8 mouse cellular contexts compared by ENCODE assay signal in genomic region chr10:128536266-128536940, GRCm38 (mm10). TPM values are rescaled to one million over a fixed set of nuclear protein-coding genes. Genes with fewer than 3 reads are reported as not detected.
A peak's percentile ranks its signal among the peaks of the same experiment; 100 is the strongest.
DNase-seq lines count a peak whose midpoint lies in the region; ATAC-seq and TF ChIP-seq lines count a peak whose summit lies in the region.

No protein-coding gene starts in this region.

- H3K27ac ChIP-seq in brown adipose tissue, adult 24 weeks (replicated peaks; ENCODE audit: low read depth, low read length): peak overlapping the region; percentile 35
- no peak overlapping the region; the same call in 1 of the 2 replicates for H3K27ac ChIP-seq in heart, embryonic 13.5 days (replicated peaks)
- 0 out of 2 replicates have a peak overlapping the region, but pooled peaks have one; percentile 15 for H3K27ac ChIP-seq in kidney, postnatal 0 days
- 0 out of 2 replicates have a peak overlapping the region, but pooled peaks have one; percentile 21 for H3K27ac ChIP-seq in liver, embryonic 11.5 days (ENCODE audit: low read depth, low read length)

- no peak for TF ChIP-seq POLR2A in myocyte (IDR thresholded peaks at IDR 0.05; ENCODE audit: insufficient read length, low read depth)

- no peak overlapping the region for H3ac ChIP-seq in myocyte (ENCODE audit: control insufficient read depth, insufficient read length)

- H3K79me2 ChIP-seq in myocyte (ENCODE audit: control insufficient read depth, insufficient read depth): no peaks in the 10 kb centered on the region

- TF ChIP-seq CTCF in kidney, postnatal 0 days (IDR thresholded peaks at IDR 0.05; ENCODE audit: low read depth): peak; percentile 97

- peak overlapping the region; percentile 35; the same call in 1 of the 2 replicates for H3K4me3 ChIP-seq in brown adipose tissue, adult 24 weeks (ENCODE audit: insufficient read depth, low read depth, low read length)
- H3K4me3 ChIP-seq in heart, embryonic 13.5 days: peak overlapping the region; percentile 21
- no peak overlapping the region for H3K4me3 ChIP-seq in kidney, postnatal 0 days (replicated peaks; ENCODE audit: low read depth, low read length)
- 0 out of 2 replicates have a peak overlapping the region, but pooled peaks have one; percentile 10 for H3K4me3 ChIP-seq in liver, embryonic 11.5 days (ENCODE audit: low read depth, low read length)
- no peak overlapping the region for H3K4me3 ChIP-seq in myocyte

- H3K4me2 ChIP-seq in heart, embryonic 13.5 days: peak overlapping the region; percentile 62
- peak overlapping the region; percentile 42 for H3K4me2 ChIP-seq in kidney, postnatal 0 days (ENCODE audit: low read length)
- H3K4me2 ChIP-seq in liver, embryonic 11.5 days: peak overlapping the region; percentile 50
- H3K4me2 ChIP-seq in myocyte (ENCODE audit: low read depth): peak overlapping the region; percentile 89

- peak; percentile 92 for DNase-seq in kidney, postnatal 0 days (ENCODE audit: low spot score)
- peak; percentile 84 for DNase-seq in liver, embryonic 11.5 days (ENCODE audit: low spot score)
- DNase-seq in spleen, postnatal 4 days (ENCODE audit: low spot score in 2 of 2): peak; percentile 92 to 94

- H3K4me1 ChIP-seq in brown adipose tissue, adult 24 weeks (ENCODE audit: control insufficient read depth, insufficient read depth, insufficient read length, low read length): no peaks in the 10 kb centered on the region
- peaks cover 9% of the 10 kb centered on the region; the same call in 1 of the 2 replicates for H3K4me1 ChIP-seq in heart, embryonic 13.5 days
- H3K4me1 ChIP-seq in kidney, postnatal 0 days (replicated peaks; ENCODE audit: insufficient read depth, low read length): no peaks in the 10 kb centered on the region
- H3K4me1 ChIP-seq in liver, embryonic 11.5 days (replicated peaks; ENCODE audit: control insufficient read depth, insufficient read depth, low read length): peaks cover 5% of the 10 kb centered on the region; the same call in 1 of the 2 replicates

- peak overlapping the region; percentile 61; the same call in 1 of the 2 replicates for H3K9ac ChIP-seq in heart, embryonic 13.5 days
- peak overlapping the region; percentile 27; the same call in 1 of the 2 replicates for H3K9ac ChIP-seq in kidney, postnatal 0 days (ENCODE audit: low read depth, low read length)
- H3K9ac ChIP-seq in liver, embryonic 11.5 days (ENCODE audit: low read depth, low read length): peak overlapping the region; percentile 56

- peak; percentile 99 for ATAC-seq in CD4-positive, CD25-positive, alpha-beta regulatory T cell, adult 4 months
- ATAC-seq in erythroid progenitor cell, adult 5-6 weeks (replicated peaks; ENCODE audit: low FRiP score, poor library complexity, severe bottlenecking): peak; percentile 98
- peak; percentile 75 for ATAC-seq in heart, embryonic 13.5 days (ENCODE audit: extremely low read depth, insufficient number of reproducible peaks, low FRiP score, low TSS enrichment)
- peak; percentile 85 for ATAC-seq in kidney, postnatal 0 days (replicated peaks; ENCODE audit: low FRiP score, low read depth)
- ATAC-seq in liver, embryonic 11.5 days (replicated peaks; ENCODE audit: low FRiP score): peak; percentile 93

- peaks cover 6% of the 10 kb centered on the region for H3K36me3 ChIP-seq in heart, embryonic 13.5 days
- H3K36me3 ChIP-seq in kidney, postnatal 0 days (ENCODE audit: insufficient read depth, low read length): no peaks in the 10 kb centered on the region
- H3K36me3 ChIP-seq in liver, embryonic 11.5 days (ENCODE audit: control insufficient read depth, insufficient read depth, low read length): no peaks in the 10 kb centered on the region
- H3K36me3 ChIP-seq in myocyte (ENCODE audit: control insufficient read depth, insufficient read depth): no peaks in the 10 kb centered on the region

- H3K9me3 ChIP-seq in heart, embryonic 13.5 days: no peaks in the 10 kb centered on the region
- no peaks in the 10 kb centered on the region for H3K9me3 ChIP-seq in kidney, postnatal 0 days (replicated peaks; ENCODE audit: low read length)
- no peaks in the 10 kb centered on the region for H3K9me3 ChIP-seq in liver, embryonic 11.5 days (ENCODE audit: control insufficient read depth, low read length)

- 13% methylated on average over 18 of the region's 18 CpGs for WGBS in heart, embryonic 13.5 days
- WGBS in kidney, postnatal 0 days: 13% methylated on average over 18 of the region's 18 CpGs
- 19% methylated on average over 18 of the region's 18 CpGs for WGBS in liver, embryonic 11.5 days

- H3K27me3 ChIP-seq in heart, embryonic 13.5 days (replicated peaks): no peaks in the 10 kb centered on the region
- no peaks in the 10 kb centered on the region for H3K27me3 ChIP-seq in kidney, postnatal 0 days (ENCODE audit: insufficient read depth, low read length)
- H3K27me3 ChIP-seq in liver, embryonic 11.5 days (replicated peaks; ENCODE audit: control insufficient read depth, insufficient read depth, low read length): no peaks in the 10 kb centered on the region
- no peaks in the 10 kb centered on the region for H3K27me3 ChIP-seq in myocyte (ENCODE audit: control insufficient read depth, insufficient read depth, insufficient read length)

TF ChIP-seq in myocyte, 11 proteins besides CTCF, POLR2A, EP300 and RAD21 (continues in another document):
- TF ChIP-seq MYOD1 (IDR thresholded peaks at IDR 0.05; ENCODE audit: control insufficient read depth in 1 of 3, insufficient read length in 2 of 3, low read depth in 2 of 3): no peak
- TF ChIP-seq E2F4 (IDR thresholded peaks at IDR 0.05; ENCODE audit: insufficient read depth): no peak
- no peak for TF ChIP-seq SRF (IDR thresholded peaks at IDR 0.05; ENCODE audit: control insufficient read depth, insufficient read length, low read depth)

RNA-seq across cellular contexts. Expression of gene Esyt1, which starts 10.7 kb away (rescaled TPM):
- polyA plus RNA-seq in CD4-positive, CD25-positive, alpha-beta regulatory T cell, adult 4 months (2017; shearing (Covaris generic)): 10 to 100 TPM; 68.4 to 84.4 TPM
- polyA plus RNA-seq in brown adipose tissue, adult 24 weeks (2012; ENCODE audit: insufficient read depth, insufficient read length, missing spikeins): 31.6 and 35.5 TPM in 2 replicates
- 23.4 and 27.2 TPM in 2 replicates for total RNA-seq in erythroid progenitor cell, adult 5-6 weeks (2015; ENCODE audit: low replicate concordance)
- total RNA-seq in erythroid progenitor cell, adult 5-6 weeks (2017; ENCODE audit: low replicate concordance): 29.7 and 30.8 TPM in 2 replicates
- polyA plus RNA-seq in heart, embryonic 13.5 days (2015; fragmentation: Nextera tagmentation; extraction: Ambion mirVana): 17.2 and 17.3 TPM in 2 replicates
- polyA plus RNA-seq in kidney, postnatal 0 days (2015; fragmentation: Nextera tagmentation; extraction: Ambion mirVana): 15.9 TPM in 2 replicates
- polyA plus RNA-seq in liver, embryonic 11.5 days (2014; fragmentation: Nextera tagmentation; extraction: Ambion mirVana): 19.1 TPM in 2 replicates
- 166 TPM for polyA plus RNA-seq in myocyte (2012; fragmentation: generic; extraction: Trizol)

RNA-seq across cellular contexts. Expression of gene Zc3h10, which starts 11.2 kb away (rescaled TPM):
- polyA plus RNA-seq in CD4-positive, CD25-positive, alpha-beta regulatory T cell, adult 4 months (2017; shearing (Covaris generic)): 10 to 100 TPM in 1 of 2 experiments, 1 to 10 TPM in 1; 9.2 to 11.8 TPM
- polyA plus RNA-seq in brown adipose tissue, adult 24 weeks (2012; ENCODE audit: insufficient read depth, insufficient read length, missing spikeins): 4.7 TPM in 2 replicates
- 0.72 and 2.9 TPM in 2 replicates for total RNA-seq in erythroid progenitor cell, adult 5-6 weeks (2015; ENCODE audit: low replicate concordance)
- total RNA-seq in erythroid progenitor cell, adult 5-6 weeks (2017; ENCODE audit: low replicate concordance): 5.9 and 6.4 TPM in 2 replicates
- 7.6 and 9.4 TPM in 2 replicates for polyA plus RNA-seq in heart, embryonic 13.5 days (2015; fragmentation: Nextera tagmentation; extraction: Ambion mirVana)
- 13.7 and 16.9 TPM in 2 replicates for polyA plus RNA-seq in kidney, postnatal 0 days (2015; fragmentation: Nextera tagmentation; extraction: Ambion mirVana)
- polyA plus RNA-seq in liver, embryonic 11.5 days (2014; fragmentation: Nextera tagmentation; extraction: Ambion mirVana): 9.9 and 11.1 TPM in 2 replicates
- polyA plus RNA-seq in myocyte (2012; fragmentation: generic; extraction: Trizol): 13.8 TPM

RNA-seq across cellular contexts. Expression of gene Rpl41, which starts 12.7 kb away (rescaled TPM):
- 1,000 to 10,000 TPM; 4,848 to 7,095 TPM for polyA plus RNA-seq in CD4-positive, CD25-positive, alpha-beta regulatory T cell, adult 4 months (2017; shearing (Covaris generic))
- 1,628 and 2,018 TPM in 2 replicates for polyA plus RNA-seq in brown adipose tissue, adult 24 weeks (2012; ENCODE audit: insufficient read depth, insufficient read length, missing spikeins)
- total RNA-seq in erythroid progenitor cell, adult 5-6 weeks (2015; ENCODE audit: low replicate concordance): 1,611 and 1,688 TPM in 2 replicates
- 704 and 1,169 TPM in 2 replicates for total RNA-seq in erythroid progenitor cell, adult 5-6 weeks (2017; ENCODE audit: low replicate concordance)
- 2,656 and 2,881 TPM in 2 replicates for polyA plus RNA-seq in heart, embryonic 13.5 days (2015; fragmentation: Nextera tagmentation; extraction: Ambion mirVana)
- 3,897 and 4,536 TPM in 2 replicates for polyA plus RNA-seq in kidney, postnatal 0 days (2015; fragmentation: Nextera tagmentation; extraction: Ambion mirVana)
- 3,476 and 3,859 TPM in 2 replicates for polyA plus RNA-seq in liver, embryonic 11.5 days (2014; fragmentation: Nextera tagmentation; extraction: Ambion mirVana)
- polyA plus RNA-seq in myocyte (2012; fragmentation: generic; extraction: Trizol): 12,553 TPM

RNA-seq across cellular contexts. Expression of gene Pa2g4, which starts 29.4 kb away (rescaled TPM):
- polyA plus RNA-seq in CD4-positive, CD25-positive, alpha-beta regulatory T cell, adult 4 months (2017; shearing (Covaris generic)): 100 to 1,000 TPM; 114 to 117 TPM
- 36.0 and 56.8 TPM in 2 replicates for polyA plus RNA-seq in brown adipose tissue, adult 24 weeks (2012; ENCODE audit: insufficient read depth, insufficient read length, missing spikeins)
- total RNA-seq in erythroid progenitor cell, adult 5-6 weeks (2015; ENCODE audit: low replicate concordance): 122 and 141 TPM in 2 replicates
- 87.7 and 97.9 TPM in 2 replicates for total RNA-seq in erythroid progenitor cell, adult 5-6 weeks (2017; ENCODE audit: low replicate concordance)
- 125 and 136 TPM in 2 replicates for polyA plus RNA-seq in heart, embryonic 13.5 days (2015; fragmentation: Nextera tagmentation; extraction: Ambion mirVana)
- 124 and 132 TPM in 2 replicates for polyA plus RNA-seq in kidney, postnatal 0 days (2015; fragmentation: Nextera tagmentation; extraction: Ambion mirVana)
- 384 and 397 TPM in 2 replicates for polyA plus RNA-seq in liver, embryonic 11.5 days (2014; fragmentation: Nextera tagmentation; extraction: Ambion mirVana)
- 127 TPM for polyA plus RNA-seq in myocyte (2012; fragmentation: generic; extraction: Trizol)

RNA-seq across cellular contexts. Expression of gene Myl6b, which starts 37.9 kb away (rescaled TPM):
- polyA plus RNA-seq in CD4-positive, CD25-positive, alpha-beta regulatory T cell, adult 4 months (2017; shearing (Covaris generic)): 1 to 10 TPM; 4.3 to 5.4 TPM
- polyA plus RNA-seq in brown adipose tissue, adult 24 weeks (2012; ENCODE audit: insufficient read depth, insufficient read length, missing spikeins): 13.5 and 24.5 TPM in 2 replicates
- 4.0 TPM in 1 of 2 replicates, not detected in the other for total RNA-seq in erythroid progenitor cell, adult 5-6 weeks (2015; ENCODE audit: low replicate concordance)
- total RNA-seq in erythroid progenitor cell, adult 5-6 weeks (2017; ENCODE audit: low replicate concordance): 0.51 TPM in 1 of 2 replicates, not detected in the other
- polyA plus RNA-seq in heart, embryonic 13.5 days (2015; fragmentation: Nextera tagmentation; extraction: Ambion mirVana): 3.2 and 4.5 TPM in 2 replicates
- 3.2 and 3.7 TPM in 2 replicates for polyA plus RNA-seq in kidney, postnatal 0 days (2015; fragmentation: Nextera tagmentation; extraction: Ambion mirVana)
- polyA plus RNA-seq in liver, embryonic 11.5 days (2014; fragmentation: Nextera tagmentation; extraction: Ambion mirVana): 3.9 and 4.2 TPM in 2 replicates
- 734 TPM for polyA plus RNA-seq in myocyte (2012; fragmentation: generic; extraction: Trizol)

Comparison
In these comparisons a context has a peak if more than half of its experiments do, and no peak if none do; other contexts are left out.
1. H3K4me3 ChIP-seq: peak in brown adipose tissue, adult 24 weeks (single experiment), heart, embryonic 13.5 days (single experiment) and liver, embryonic 11.5 days (single experiment); none in kidney, postnatal 0 days (single experiment) and myocyte (single experiment).
2. Peak in every context shown above with its lines, with median percentiles within 50 percentile points of each other: ATAC-seq, H3K4me2 ChIP-seq, H3K9ac ChIP-seq and DNase-seq.